Mouse (Mus musculus): ENCODE results near the gene Arhgap15. TPM values are rescaled to one million over a fixed set of nuclear protein-coding genes. Genes with fewer than 3 reads are reported as not detected.

The Arhgap15 gene
- total and polyA plus RNA-seq, 3 experiments, result 1.5 to 2.8 TPM; not detected in 1

- peak; percentile 69 for DNase-seq (ENCODE audit: low read depth, low spot score)
- Histone ChIP-seq H3K9me3 (replicated peaks; ENCODE audit: insufficient read depth, low read length) (no peaks in the 10 kb centered on the region), H3K27ac (ENCODE audit: control insufficient read depth, low read depth, low read length) (peak overlapping the region; percentile 80; the same call in 1 of the 2 replicates), H3K4me3 (ENCODE audit: control insufficient read depth in 1 of 2, insufficient read depth in 1 of 2, low read depth in 2 of 2, low read length in 2 of 2) (no peak overlapping the region), H3K9ac (ENCODE audit: control insufficient read depth, low read depth, low read length, poor library complexity, severe bottlenecking) (no peak overlapping the region), H3K79me2 (ENCODE audit: control insufficient read depth, insufficient read depth, low read length, poor library complexity) (no peaks in the 10 kb centered on the region), H3K4me1 (ENCODE audit: control insufficient read depth in 1 of 2, insufficient read depth in 2 of 2, low read length in 2 of 2) (peaks cover 8 to 20% of the 10 kb centered on the region in 2 experiments), H3K27me3 (ENCODE audit: control insufficient read depth in 1 of 2, insufficient read depth in 2 of 2, low read length in 2 of 2) (no peaks in the 10 kb centered on the region), H3K36me3 (ENCODE audit: control insufficient read depth in 1 of 2, insufficient read depth in 2 of 2, low read length in 2 of 2) (peaks cover 0 to 30% of the 10 kb centered on the region in 2 experiments; a peak in 2 of 4 replicates)
- peak; percentile 91 for TF ChIP-seq ETS1 (IDR thresholded peaks at IDR 0.05; ENCODE audit: low read depth, low read length)
- no peak for TF ChIP-seq MAX (IDR thresholded peaks at IDR 0.05; ENCODE audit: low read length)
- TF ChIP-seq NELFE (IDR thresholded peaks at IDR 0.05; ENCODE audit: low read depth, low read length), result peak; percentile 15; the same call in 1 of the 2 replicates
- TF ChIP-seq JUND (IDR thresholded peaks at IDR 0.05; ENCODE audit: low read depth, low read length), result peak; percentile 43; the same call in 1 of the 2 replicates
- peak; percentile 81; the same call in 1 of the 2 replicates for TF ChIP-seq MYC (IDR thresholded peaks at IDR 0.05; ENCODE audit: low read depth, low read length)
- 0 out of 2 replicates have a peak, but pooled peaks have one; percentile 19 for TF ChIP-seq GABPA (IDR thresholded peaks at IDR 0.05; ENCODE audit: low read depth, low read length)
- TF ChIP-seq CHD2 (IDR thresholded peaks at IDR 0.05; ENCODE audit: low read length), result peak; percentile 63
- TF ChIP-seq KAT2A (conservative IDR thresholded peaks at IDR 0.05; ENCODE audit: low read depth, low read length), result no peak; the same call in 1 of the 2 replicates
- peak; percentile 97 for TF ChIP-seq ZNF384 (IDR thresholded peaks at IDR 0.05; ENCODE audit: low read depth, low read length)
- no peak for TF ChIP-seq USF1 (IDR thresholded peaks at IDR 0.05; ENCODE audit: low read depth, low read length)
- TF ChIP-seq ZMIZ1 (IDR thresholded peaks at IDR 0.05; ENCODE audit: low read depth, low read length), result no peak
- TF ChIP-seq MEF2A (IDR thresholded peaks at IDR 0.05; ENCODE audit: extremely low read depth, insufficient replicate concordance, low read depth, low read length, poor library complexity, severe bottlenecking), result peak; percentile 39; the same call in 1 of the 2 replicates
- 0 out of 2 replicates have a peak, but pooled peaks have one; percentile 55 for TF ChIP-seq HCFC1 (IDR thresholded peaks at IDR 0.05; ENCODE audit: low read depth, low read length)
- TF ChIP-seq TCF12 (IDR thresholded peaks at IDR 0.05; ENCODE audit: low read depth, low read length), result peak; percentile 98
- peak; percentile 47; the same call in 1 of the 2 replicates for TF ChIP-seq POLR2AphosphoS2 (IDR thresholded peaks at IDR 0.05; ENCODE audit: low read length)
- no peak for TF ChIP-seq UBTF (IDR thresholded peaks at IDR 0.05; ENCODE audit: borderline replicate concordance, insufficient read depth, low read depth, low read length)
- TF ChIP-seq RCOR1 (IDR thresholded peaks at IDR 0.05; ENCODE audit: low read depth, low read length), result peak; percentile 98
- TF ChIP-seq ZC3H11A (IDR thresholded peaks at IDR 0.05; ENCODE audit: low read depth, low read length), result peak; percentile 45; the same call in 1 of the 2 replicates
- TF ChIP-seq ELF1 (IDR thresholded peaks at IDR 0.05; ENCODE audit: low read depth, low read length), result no peak
- TF ChIP-seq CHD1 (IDR thresholded peaks at IDR 0.05; ENCODE audit: low read depth, low read length), result no peak
- no peak for TF ChIP-seq NRF1 (IDR thresholded peaks at IDR 0.05; ENCODE audit: insufficient read depth, low read depth, low read length, poor library complexity, severe bottlenecking)
- 0 out of 2 replicates have a peak, but pooled peaks have one; percentile 27 for TF ChIP-seq MXI1 (IDR thresholded peaks at IDR 0.05; ENCODE audit: low read depth, low read length)
- 0 out of 2 replicates have a peak, but pooled peaks have one; percentile 40 for TF ChIP-seq TBP (IDR thresholded peaks at IDR 0.05; ENCODE audit: low read depth, low read length)
- TF ChIP-seq MYB (IDR thresholded peaks at IDR 0.05; ENCODE audit: low read depth, low read length), result peak; percentile 98
- TF ChIP-seq SIN3A (IDR thresholded peaks at IDR 0.05; ENCODE audit: low read length), result peak; percentile 95
- no peak for TF ChIP-seq E2F4 (IDR thresholded peaks at IDR 0.05; ENCODE audit: borderline replicate concordance, low read depth, low read length)
- peak; percentile 62; the same call in 1 of the 2 replicates for TF ChIP-seq BHLHE40 (IDR thresholded peaks at IDR 0.05; ENCODE audit: borderline replicate concordance, low read depth, low read length)
- TF ChIP-seq GATA1 (IDR thresholded peaks at IDR 0.05; ENCODE audit: low read depth, low read length), result peak; percentile 100
- TF ChIP-seq TAL1 (IDR thresholded peaks at IDR 0.05; ENCODE audit: low read length), result no peak
- TF ChIP-seq RAD21 (IDR thresholded peaks at IDR 0.05; ENCODE audit: low read depth, low read length), result no peak
- TF ChIP-seq MAFK (IDR thresholded peaks at IDR 0.05; ENCODE audit: borderline replicate concordance, low read depth, low read length), result peak; percentile 80
- TF ChIP-seq MAZ (IDR thresholded peaks at IDR 0.05; ENCODE audit: low read depth, low read length), result 0 out of 2 replicates have a peak, but pooled peaks have one; percentile 55
- TF ChIP-seq EP300 (IDR thresholded peaks at IDR 0.05; ENCODE audit: low read depth in 1 of 2, low read length in 2 of 2), result peak; percentile 100
- no peak for TF ChIP-seq POLR2A (IDR thresholded peaks at IDR 0.05; ENCODE audit: control insufficient read depth in 1 of 2, insufficient read depth in 1 of 2, low read depth in 1 of 2, low read length in 2 of 2, poor library complexity in 1 of 2)
- TF ChIP-seq USF2 (IDR thresholded peaks at IDR 0.05; ENCODE audit: borderline replicate concordance in 1 of 2, insufficient read depth in 1 of 2, low read depth in 1 of 2, low read length in 2 of 2), result no peak
Observed at GRCm38 (mm10) chr2:43945679-43946078, 197.1 kb downstream of the Arhgap15 start.
